Mouse (Mus musculus): ENCODE measurements at regions not wholly inside any gene's neighbourhood (a gene's known extent, or its start where the extent isn't known, plus 50 kb on each side); places are given as distances from the start of the nearest gene placed in this dataset.

DNA sequence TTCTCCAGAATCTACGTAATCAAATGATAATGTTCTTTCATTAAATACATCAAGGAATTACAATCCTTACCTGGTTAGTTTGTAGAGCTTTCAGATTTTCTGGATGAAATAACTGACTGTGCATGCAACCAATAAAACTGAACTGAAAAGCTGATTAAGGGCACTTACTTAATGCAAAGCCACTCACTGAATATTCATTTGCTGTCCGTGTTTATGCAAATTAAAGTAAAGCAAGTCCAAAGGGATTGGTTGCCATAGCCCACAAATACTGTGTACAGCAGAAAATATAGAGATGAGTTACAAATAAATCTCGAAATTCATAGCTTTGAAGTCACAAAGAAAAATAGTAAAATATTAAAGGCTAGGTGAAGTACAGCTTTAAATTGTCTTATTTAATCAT is 283.2 kb upstream of the Ccnh start:
- Histone ChIP-seq H3K9ac (ENCODE audit: insufficient read depth, low read depth) (no peak overlapping the region), H3K4me1 (ENCODE audit: control insufficient read depth in 1 of 2, insufficient read depth in 2 of 2) (no peaks in the 10 kb centered on the region), H3K36me3 (replicated peaks in 1 of 2; ENCODE audit: control insufficient read depth in 1 of 2, insufficient read depth in 1 of 2, low read length in 1 of 2) (no peaks in the 10 kb centered on the region), H3K4me2 (ENCODE audit: insufficient read depth, low read depth, poor library complexity, severe bottlenecking) (no peak overlapping the region), H3K4me3 (replicated peaks in 1 of 3; ENCODE audit: low read depth in 2 of 3, low read length in 2 of 3, poor library complexity in 1 of 3) (no peak overlapping the region), H3K27me3 (replicated peaks) (no peaks in the 10 kb centered on the region), H3K9me3 (replicated peaks; ENCODE audit: low read length) (no peaks in the 10 kb centered on the region), H3K79me2 (replicated peaks; ENCODE audit: control insufficient read depth, extremely low read depth, insufficient read depth, poor library complexity, severe bottlenecking) (no peaks in the 10 kb centered on the region), H3K27ac (ENCODE audit: insufficient read depth, low read depth) (no peak overlapping the region)
- dilution Hi-C loops (cut with MboI; ENCODE audit: extremely low pct_ligation_motif_present, extremely low pct_unique_long_range_greater_than_20kb, low sequenced_read_pairs) (no loop called here), in situ Hi-C loops (cut with MboI; ENCODE audit: low pct_ligation_motif_present, low pct_unique_long_range_greater_than_20kb, low sequenced_read_pairs) (no loop called here)
- DNase-seq (ENCODE audit: extremely low read depth), result no peak
- TF ChIP-seq JUN (IDR thresholded peaks at IDR 0.05; ENCODE audit: insufficient read depth, low read depth, low read length) (no peak), HCFC1 (IDR thresholded peaks at IDR 0.05; ENCODE audit: low read depth, low read length) (no peak), NELFE (IDR thresholded peaks at IDR 0.05; ENCODE audit: low read depth, low read length) (no peak)

DNA sequence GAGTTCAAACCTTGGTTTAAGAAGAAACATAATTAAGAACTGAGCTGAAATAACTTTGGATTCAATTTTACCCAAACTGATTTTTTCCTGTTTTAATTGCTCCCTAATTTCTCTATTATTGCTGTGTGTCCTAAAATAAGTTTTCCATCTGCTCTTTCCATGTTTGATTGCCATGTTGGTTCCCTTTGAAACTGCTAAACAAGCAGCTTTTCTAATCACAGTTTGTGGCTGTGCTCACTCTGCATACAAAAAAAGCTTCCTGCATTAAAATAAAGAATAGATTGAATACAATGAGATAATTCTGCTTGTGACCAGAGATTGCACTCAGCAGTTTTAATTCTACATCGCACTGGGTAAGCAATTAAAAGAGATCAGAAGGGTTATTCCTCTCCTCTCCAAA is 257.9 kb upstream of the Ccnh start:
- Histone ChIP-seq H3K4me1 (ENCODE audit: control insufficient read depth in 1 of 2, insufficient read depth in 2 of 2) (no peaks in the 10 kb centered on the region), H3K4me2 (ENCODE audit: insufficient read depth, low read depth, poor library complexity, severe bottlenecking) (no peak overlapping the region), H3K36me3 (replicated peaks in 1 of 2; ENCODE audit: control insufficient read depth in 1 of 2, insufficient read depth in 1 of 2, low read length in 1 of 2) (no peaks in the 10 kb centered on the region), H3K27ac (ENCODE audit: insufficient read depth, low read depth) (no peak overlapping the region), H3K9ac (ENCODE audit: insufficient read depth, low read depth) (no peak overlapping the region), H3K79me2 (replicated peaks; ENCODE audit: control insufficient read depth, extremely low read depth, insufficient read depth, poor library complexity, severe bottlenecking) (no peaks in the 10 kb centered on the region), H3K9me3 (replicated peaks; ENCODE audit: low read length) (no peaks in the 10 kb centered on the region), H3K27me3 (replicated peaks) (no peaks in the 10 kb centered on the region), H3K4me3 (replicated peaks in 1 of 3; ENCODE audit: low read depth in 2 of 3, low read length in 2 of 3, poor library complexity in 1 of 3) (no peak overlapping the region)
- no peak for DNase-seq (ENCODE audit: extremely low read depth)
- in situ Hi-C loops (cut with MboI; ENCODE audit: low pct_ligation_motif_present, low pct_unique_long_range_greater_than_20kb, low sequenced_read_pairs) (loop anchor here (25.0 kb wide), 1 partner anchor 231 kb away; no protein-coding TSS in a partner anchor), dilution Hi-C loops (cut with MboI; ENCODE audit: extremely low pct_ligation_motif_present, extremely low pct_unique_long_range_greater_than_20kb, low sequenced_read_pairs) (no loop called here)
- TF ChIP-seq ZKSCAN1 (IDR thresholded peaks at IDR 0.05; ENCODE audit: borderline replicate concordance, low read depth, low read length) (no peak), TCF12 (IDR thresholded peaks at IDR 0.05; ENCODE audit: low read depth, low read length) (no peak), MAX (IDR thresholded peaks at IDR 0.05; ENCODE audit: low read length) (no peak)

DNA sequence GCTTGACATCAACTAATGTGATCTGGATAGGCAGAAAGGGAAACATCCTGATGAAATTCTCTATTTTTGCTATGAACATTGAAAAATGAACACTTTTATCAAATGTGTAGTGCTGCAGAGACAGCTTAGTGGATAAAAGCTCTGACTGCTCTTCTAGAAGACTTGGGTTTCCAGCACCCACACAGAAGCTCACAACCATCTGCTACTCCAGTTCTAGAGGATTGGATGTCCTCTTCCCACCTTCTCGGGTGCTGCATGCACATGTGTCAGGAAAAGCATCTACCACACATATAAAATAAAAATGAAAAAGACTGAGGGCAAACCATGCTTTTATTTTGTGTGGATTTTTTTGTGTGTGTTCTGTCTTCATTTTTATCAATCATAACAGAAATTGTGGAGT is 253.6 kb upstream of the Ccnh start:
- no peak for TF ChIP-seq RAD21 (IDR thresholded peaks at IDR 0.05; ENCODE audit: low read depth, low read length)
- TF ChIP-seq MAX (IDR thresholded peaks at IDR 0.05; ENCODE audit: low read length), result no peak
- TF ChIP-seq ZMIZ1 (IDR thresholded peaks at IDR 0.05; ENCODE audit: low read depth, low read length), result no peak
- TF ChIP-seq ETS1 (conservative IDR thresholded peaks at IDR 0.05; ENCODE audit: low read depth, low read length), result no peak
- no peak for TF ChIP-seq USF2 (conservative IDR thresholded peaks at IDR 0.05; ENCODE audit: low read depth, low read length)
- TF ChIP-seq TBP (conservative IDR thresholded peaks at IDR 0.05; ENCODE audit: low read depth, low read length), result no peak
- TF ChIP-seq CTCF (conservative IDR thresholded peaks at IDR 0.05 in 1 of 2, IDR thresholded peaks at IDR 0.05 in 1 of 2; ENCODE audit: low read depth in 2 of 2, low read length in 2 of 2), result no peak
- TF ChIP-seq UBTF (IDR thresholded peaks at IDR 0.05; ENCODE audit: low read depth, low read length), result no peak
- TF ChIP-seq SIN3A (IDR thresholded peaks at IDR 0.05; ENCODE audit: low read length), result no peak
- TF ChIP-seq ZNF384 (IDR thresholded peaks at IDR 0.05; ENCODE audit: low read depth, low read length), result no peak
- no peak for TF ChIP-seq ELF1 (IDR thresholded peaks at IDR 0.05; ENCODE audit: low read depth, low read length)
- no peak for TF ChIP-seq CHD2 (IDR thresholded peaks at IDR 0.05; ENCODE audit: low read length)
- no peak for TF ChIP-seq TCF12 (IDR thresholded peaks at IDR 0.05; ENCODE audit: low read depth, low read length)
- no peak for TF ChIP-seq GABPA (IDR thresholded peaks at IDR 0.05; ENCODE audit: insufficient replicate concordance, low read depth, low read length)
- no peak overlapping the region for H3K27ac ChIP-seq (ENCODE audit: insufficient read depth, low read depth)
- no peak overlapping the region for H3K4me3 ChIP-seq (replicated peaks in 1 of 3; ENCODE audit: low read depth in 2 of 3, low read length in 2 of 3, poor library complexity in 1 of 3)
- dilution Hi-C loops (cut with MboI; ENCODE audit: extremely low pct_ligation_motif_present, extremely low pct_unique_long_range_greater_than_20kb, low sequenced_read_pairs), result no loop called here
- no peaks in the 10 kb centered on the region for H3K27me3 ChIP-seq (replicated peaks)
- in situ Hi-C loops (cut with MboI; ENCODE audit: low pct_ligation_motif_present, low pct_unique_long_range_greater_than_20kb, low sequenced_read_pairs), result loop anchor here (25.0 kb wide), 1 partner anchor 227 kb away; no protein-coding TSS in a partner anchor
- no peak overlapping the region for H3K4me2 ChIP-seq (ENCODE audit: insufficient read depth, low read depth, poor library complexity, severe bottlenecking)
- no peak for DNase-seq (ENCODE audit: extremely low read depth)
- no peaks in the 10 kb centered on the region for H3K4me1 ChIP-seq (ENCODE audit: control insufficient read depth in 1 of 2, insufficient read depth in 2 of 2)
- H3K9ac ChIP-seq (ENCODE audit: insufficient read depth, low read depth), result no peak overlapping the region
- H3K79me2 ChIP-seq (replicated peaks; ENCODE audit: control insufficient read depth, extremely low read depth, insufficient read depth, poor library complexity, severe bottlenecking), result no peaks in the 10 kb centered on the region
- no peaks in the 10 kb centered on the region for H3K36me3 ChIP-seq (replicated peaks in 1 of 2; ENCODE audit: control insufficient read depth in 1 of 2, insufficient read depth in 1 of 2, low read length in 1 of 2)
- no peaks in the 10 kb centered on the region for H3K9me3 ChIP-seq (replicated peaks; ENCODE audit: low read length)

Data from CH12.LX (cell line).